Mouse (Mus musculus) liver, embryonic 14.5 days (tissue): ENCODE data around the gene Sel1l3.

ENCODE experiments used
- CTCF ChIP-seq: IDR thresholded peaks from 2 replicates; pipeline ENCODE4 v1.5.1; 2016; ENCODE audit warnings: antibody characterized with exemption, low read depth, control low read depth
- EP300 ChIP-seq: IDR thresholded peaks from 2 replicates; pipeline ENCODE4 v1.6.1; 2016; ENCODE audit warnings: antibody characterized with exemption, low read depth

DNA sequence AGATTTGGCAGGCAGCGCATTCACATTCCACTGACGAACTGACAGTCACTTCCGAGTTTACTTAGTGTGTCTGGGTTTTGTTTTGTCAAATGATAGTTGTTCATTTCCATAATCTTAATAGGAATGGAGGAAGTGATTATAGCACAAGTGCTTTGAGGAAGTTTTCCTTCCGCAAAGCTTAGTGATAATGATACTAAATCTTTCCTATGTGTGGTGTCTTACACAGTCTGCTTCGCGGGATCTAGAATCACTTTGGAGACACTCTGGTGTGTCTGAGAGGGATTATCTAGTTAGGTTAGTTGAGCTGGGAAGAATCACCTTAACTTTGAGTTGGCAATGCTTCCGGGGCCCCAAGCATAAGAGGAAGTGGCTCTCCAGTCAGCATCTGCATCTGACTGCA lies 126.3 kb downstream of the Sel1l3 start:
- TF ChIP-seq CTCF (no peak), EP300 (no peak)
